Mouse (Mus musculus) hindbrain, embryonic 15.5 days (tissue): ENCODE measurements at regions not wholly inside any gene's neighbourhood (a gene's known extent, or its start where the extent isn't known, plus 50 kb on each side); places are given as distances from the start of the nearest gene placed in this dataset.
A peak's percentile ranks its signal among the peaks of the same experiment; 100 is the strongest.

Source experiments
- ATAC-seq: fragments of 200-750 bp; cut with Nextera tagmentation; 2 replicates; pipeline ENCODE4 v1.8.0; 2017; ENCODE audit warnings: low read depth, moderate number of reproducible peaks, moderate TSS enrichment; ENCODE audit not compliant: low FRiP score
- H3K27ac ChIP-seq: fragments of 300-500 bp; sonication (generic); replicated peaks from 2 replicates; pipeline ENCODE4 v1.5.1; 2015; ENCODE audit warnings: mild to moderate bottlenecking, inconsistent platforms
- H3K27me3 ChIP-seq: fragments of 300-500 bp; sonication (generic); 2 replicates; pipeline ENCODE4 v1.6.1; 2015; ENCODE audit warnings: control low read depth, inconsistent platforms
- H3K36me3 ChIP-seq: fragments of 300-500 bp; sonication (generic); 2 replicates; pipeline ENCODE4 v1.6.1; 2015; ENCODE audit warnings: control low read depth, inconsistent platforms
- H3K4me1 ChIP-seq: fragments of 300-500 bp; sonication (generic); replicated peaks from 2 replicates; pipeline ENCODE4 v1.6.1; 2015; ENCODE audit warnings: control low read depth, inconsistent platforms
- H3K4me2 ChIP-seq: fragments of 300-500 bp; sonication (generic); 2 replicates; pipeline ENCODE4 v1.6.1; 2015; ENCODE audit warnings: moderate library complexity, mild to moderate bottlenecking, inconsistent platforms
- H3K4me3 ChIP-seq: fragments of 300-500 bp; sonication (generic); 2 replicates; pipeline ENCODE4 v1.5.1; 2015; ENCODE audit warnings: mild to moderate bottlenecking, inconsistent platforms
- H3K9ac ChIP-seq: fragments of 300-500 bp; sonication (generic); 2 replicates; pipeline ENCODE4 v1.6.1; 2015; ENCODE audit warnings: inconsistent platforms
- H3K9me3 ChIP-seq: fragments of 300-500 bp; sonication (generic); 2 replicates; pipeline ENCODE4 v1.6.1; 2016; ENCODE audit warnings: control low read depth, inconsistent platforms
- WGBS: fragments of 180-500 bp; shearing (Covaris S2); methylation state at CpG from one replicate; pipeline ENCODE4 v1.1.7; 2015; 5-methylcytosine and 5-hydroxymethylcytosine counted together

- Histone ChIP-seq H3K4me2 (no peak overlapping the region), H3K9ac (no peak overlapping the region), H3K27ac (no peak overlapping the region), H3K4me3 (no peak overlapping the region), H3K27me3 (no peaks in the 10 kb centered on the region), H3K36me3 (no peaks in the 10 kb centered on the region), H3K4me1 (no peaks in the 10 kb centered on the region), H3K9me3 (peaks cover 5% of the 10 kb centered on the region)
- WGBS: 71% methylated on average over 14 of the region's 14 CpGs
- ATAC-seq: no peak; the same call in 1 of the 2 replicates
These were observed 128.7 kb upstream of the Sox2 start for GRCm38 (mm10) chr3:34521357-34522053.

GRCm38 (mm10) chr3:34512503-34513145, 137.6 kb upstream of the Sox2 start:
- H3K27ac ChIP-seq: no peak overlapping the region

DNA sequence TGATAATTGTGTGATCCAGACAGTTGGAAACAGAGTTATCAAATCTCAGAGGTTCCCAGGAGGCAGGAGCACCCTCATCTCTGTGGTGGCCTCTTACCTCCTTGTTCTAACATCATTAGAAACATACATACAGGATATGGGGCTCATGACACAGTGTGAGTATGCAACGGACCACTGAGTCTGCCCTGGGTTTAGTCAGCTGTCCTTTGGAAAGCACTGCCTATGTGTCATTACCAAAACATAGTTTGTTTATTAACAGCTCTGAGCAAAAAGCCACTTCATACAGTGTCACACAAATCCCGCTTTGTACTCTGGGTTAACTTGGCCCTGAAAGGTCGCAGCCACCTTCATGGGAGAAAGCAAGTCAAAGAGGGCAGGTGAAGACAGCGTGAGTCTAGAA, 139.5 kb upstream of the Sox2 start:
- Histone ChIP-seq H3K9ac (no peak overlapping the region), H3K4me3 (no peak overlapping the region), H3K27ac (no peak overlapping the region), H3K27me3 (0 out of 2 replicates have a peak, but pooled peaks cover 5% of the 10 kb centered on the region), H3K4me2 (no peak overlapping the region), H3K9me3 (no peaks in the 10 kb centered on the region), H3K36me3 (no peaks in the 10 kb centered on the region), H3K4me1 (no peaks in the 10 kb centered on the region)
- no peak for ATAC-seq
- WGBS: 88% methylated on average over 4 of the region's 4 CpGs

More at GRCm38 (mm10) chr3:34512503-34513145, 137.6 kb upstream of the Sox2 start:
- Histone ChIP-seq H3K4me1 (no peaks in the 10 kb centered on the region), H3K4me2 (no peak overlapping the region), H3K9me3 (no peaks in the 10 kb centered on the region), H3K4me3 (no peak overlapping the region), H3K27me3 (no peaks in the 10 kb centered on the region), H3K9ac (no peak overlapping the region), H3K36me3 (no peaks in the 10 kb centered on the region)
- ATAC-seq: no peak
- 86% methylated on average over 13 of the region's 13 CpGs for WGBS

DNA sequence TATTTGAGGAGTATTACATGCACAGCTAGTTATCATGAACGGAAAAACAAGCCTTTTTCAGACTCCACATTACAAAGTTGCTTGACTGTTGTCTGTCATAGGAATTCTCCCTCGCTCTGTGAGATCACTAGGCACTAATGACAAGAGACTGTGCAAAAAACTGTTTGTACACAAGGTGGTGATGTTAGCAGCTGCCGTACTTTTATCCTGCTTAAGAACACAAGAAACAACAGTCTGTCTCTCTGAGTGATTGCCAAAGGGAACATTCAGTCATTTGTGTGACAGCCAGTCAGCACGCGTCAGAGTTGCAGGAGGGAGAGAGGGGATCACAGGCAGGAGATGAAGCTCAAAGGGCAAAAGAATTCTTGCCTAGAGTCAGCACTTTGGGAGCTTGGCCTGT, 141.0 kb upstream of the Sox2 start:
- H3K4me2 ChIP-seq: no peak overlapping the region
- no peaks in the 10 kb centered on the region for H3K9me3 ChIP-seq
- H3K27me3 ChIP-seq: 0 out of 2 replicates have a peak, but pooled peaks cover 5% of the 10 kb centered on the region
- no peak overlapping the region for H3K9ac ChIP-seq
- no peak overlapping the region for H3K27ac ChIP-seq
- no peaks in the 10 kb centered on the region for H3K36me3 ChIP-seq
- H3K4me3 ChIP-seq: no peak overlapping the region
- ATAC-seq: no peak
- WGBS: 29% methylated on average over 5 of the region's 5 CpGs
- peaks cover 7% of the 10 kb centered on the region; the same call in 1 of the 2 replicates for H3K4me1 ChIP-seq

GRCm38 (mm10) chr3:34504573-34504894, 145.7 kb upstream of the Sox2 start:
- no peak for ATAC-seq
- H3K27me3 ChIP-seq: 0 out of 2 replicates have a peak, but pooled peaks cover 5% of the 10 kb centered on the region
- no peak overlapping the region for H3K27ac ChIP-seq
- no peak overlapping the region for H3K9ac ChIP-seq
- peaks cover 11% of the 10 kb centered on the region; the same call in 1 of the 2 replicates for H3K4me1 ChIP-seq
- WGBS: 18% methylated on average over 3 of the region's 3 CpGs
- no peak overlapping the region for H3K4me3 ChIP-seq
- H3K36me3 ChIP-seq: no peaks in the 10 kb centered on the region
- no peaks in the 10 kb centered on the region for H3K9me3 ChIP-seq
- no peak overlapping the region for H3K4me2 ChIP-seq

DNA sequence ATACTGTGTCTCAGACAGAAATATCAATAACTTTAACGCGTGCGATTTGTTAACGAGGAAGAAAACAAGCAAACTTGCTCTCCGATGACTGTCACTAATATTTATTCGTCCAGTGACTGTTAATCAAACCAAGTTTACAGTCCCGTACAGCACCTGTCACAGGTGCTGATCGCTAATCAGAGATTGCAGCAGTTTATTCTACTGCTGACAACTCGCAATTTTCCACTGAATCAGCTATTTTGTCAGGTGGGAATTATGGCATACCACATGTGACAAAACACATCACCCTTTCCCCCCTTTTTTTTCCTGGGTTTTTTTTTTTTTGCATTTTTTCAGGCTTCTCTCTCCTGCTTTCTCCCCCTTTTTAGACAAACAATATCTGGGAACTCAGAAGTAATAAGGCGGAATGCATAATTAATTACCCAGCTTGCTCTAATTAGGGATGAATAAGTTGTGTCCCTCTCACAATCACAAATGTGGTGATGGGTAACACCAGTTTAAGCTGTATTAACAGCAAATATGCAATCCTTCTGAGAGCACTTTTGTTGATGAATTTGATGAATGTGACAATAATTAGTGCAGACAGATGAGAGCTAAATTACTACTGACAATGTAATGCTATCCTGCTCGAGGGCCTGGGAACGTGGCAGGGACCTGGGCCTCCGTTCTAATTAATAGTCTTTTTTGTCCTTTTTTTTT, 146.2 kb upstream of the Sox2 start:
- peak; percentile 34; the same call in 1 of the 2 replicates for ATAC-seq
- WGBS: 43% methylated on average over 13 of the region's 13 CpGs
- H3K27me3 ChIP-seq: 0 out of 2 replicates have a peak, but pooled peaks cover 5% of the 10 kb centered on the region
- no peak overlapping the region for H3K27ac ChIP-seq
- no peaks in the 10 kb centered on the region for H3K9me3 ChIP-seq
- H3K36me3 ChIP-seq: no peaks in the 10 kb centered on the region
- no peak overlapping the region for H3K4me2 ChIP-seq
- H3K4me1 ChIP-seq: peaks cover 11% of the 10 kb centered on the region; the same call in 1 of the 2 replicates
- no peak overlapping the region for H3K9ac ChIP-seq
- no peak overlapping the region for H3K4me3 ChIP-seq

DNA sequence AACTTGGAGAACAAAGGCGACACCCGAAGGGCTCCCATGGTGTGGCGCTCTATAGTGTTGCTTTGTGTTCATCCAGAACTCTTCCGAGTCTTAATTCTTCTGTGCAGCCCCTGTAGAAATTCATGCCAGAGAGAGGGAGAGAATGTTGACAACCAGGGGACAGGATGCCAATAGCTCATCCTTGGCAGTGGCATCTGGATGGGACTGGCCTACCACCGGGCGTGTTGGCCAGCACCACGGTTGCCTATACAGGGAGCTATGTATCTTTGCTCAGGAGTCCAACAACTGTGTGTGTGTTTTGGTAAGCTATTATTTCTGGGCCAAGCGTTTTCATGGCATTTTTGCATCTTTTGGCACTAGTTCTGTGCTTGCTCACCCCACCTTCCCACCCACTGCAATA, 153.4 kb upstream of the Sox2 start:
- no peaks in the 10 kb centered on the region for H3K4me1 ChIP-seq
- ATAC-seq: no peak
- H3K4me2 ChIP-seq: no peak overlapping the region
- H3K27ac ChIP-seq: no peak overlapping the region
- no peaks in the 10 kb centered on the region for H3K27me3 ChIP-seq
- WGBS: 80% methylated on average over 8 of the region's 8 CpGs
- no peak overlapping the region for H3K4me3 ChIP-seq
- no peaks in the 10 kb centered on the region for H3K9me3 ChIP-seq
- no peaks in the 10 kb centered on the region for H3K36me3 ChIP-seq
- H3K9ac ChIP-seq: no peak overlapping the region

GRCm38 (mm10) chr3:34495615-34496014, 154.6 kb upstream of the Sox2 start:
- 76% methylated on average over 3 of the region's 3 CpGs for WGBS
- no peak for ATAC-seq
- Histone ChIP-seq H3K27ac (no peak overlapping the region), H3K9ac (no peak overlapping the region), H3K4me1 (no peaks in the 10 kb centered on the region), H3K4me2 (no peak overlapping the region), H3K36me3 (no peaks in the 10 kb centered on the region), H3K27me3 (no peaks in the 10 kb centered on the region), H3K4me3 (no peak overlapping the region), H3K9me3 (no peaks in the 10 kb centered on the region)

GRCm38 (mm10) chr3:34493921-34494320, 156.3 kb upstream of the Sox2 start:
- no peak for ATAC-seq
- no peak overlapping the region for H3K4me2 ChIP-seq

GRCm38 (mm10) chr3:34489008-34489407, 161.2 kb upstream of the Sox2 start:
- Histone ChIP-seq H3K4me2 (no peak overlapping the region), H3K36me3 (no peaks in the 10 kb centered on the region), H3K27ac (no peak overlapping the region), H3K9ac (no peak overlapping the region), H3K27me3 (no peaks in the 10 kb centered on the region), H3K4me3 (no peak overlapping the region), H3K9me3 (no peaks in the 10 kb centered on the region), H3K4me1 (peaks cover 7% of the 10 kb centered on the region)
- 91% methylated on average over 2 of the region's 2 CpGs for WGBS
- no peak for ATAC-seq

More at GRCm38 (mm10) chr3:34493921-34494320, 156.3 kb upstream of the Sox2 start:
- no peak overlapping the region for H3K9ac ChIP-seq
- H3K36me3 ChIP-seq: no peaks in the 10 kb centered on the region
- H3K27ac ChIP-seq: no peak overlapping the region
- no peak overlapping the region for H3K4me3 ChIP-seq
- no peaks in the 10 kb centered on the region for H3K9me3 ChIP-seq
- no peaks in the 10 kb centered on the region for H3K27me3 ChIP-seq
- no peaks in the 10 kb centered on the region for H3K4me1 ChIP-seq

GRCm38 (mm10) chr3:34486441-34487050, 163.7 kb upstream of the Sox2 start:
- peaks cover 13% of the 10 kb centered on the region for H3K4me1 ChIP-seq
- no peaks in the 10 kb centered on the region for H3K36me3 ChIP-seq
- no peaks in the 10 kb centered on the region for H3K9me3 ChIP-seq
- H3K27ac ChIP-seq: no peak overlapping the region
- H3K9ac ChIP-seq: no peak overlapping the region
- H3K4me3 ChIP-seq: no peak overlapping the region
- WGBS: 10% methylated on average over 9 of the region's 9 CpGs
- no peak overlapping the region for H3K4me2 ChIP-seq
- H3K27me3 ChIP-seq: no peaks in the 10 kb centered on the region
- no peak for ATAC-seq
